Mouse (Mus musculus) bone marrow, adult 2 months (tissue): ENCODE results near the gene Ribc2. TPM values are rescaled to one million over a fixed set of nuclear protein-coding genes. Genes with fewer than 3 reads are reported as not detected.

Experiments
- H3K27ac ChIP-seq: fragments of 200-500 bp; 2 replicates; pipeline ENCODE4 v1.5.1; 2012; ENCODE audit warnings: low read depth, mild to moderate bottlenecking, control low read depth, inconsistent platforms, low read length; ENCODE audit not compliant: control insufficient read depth, poor library complexity, insufficient read depth
- H3K4me1 ChIP-seq: fragments of 200-500 bp; 2 replicates; pipeline ENCODE4 v1.6.1; 2011; ENCODE audit warnings: low read length; ENCODE audit not compliant: control insufficient read depth, insufficient read depth
- H3K4me3 ChIP-seq: fragments of 200-500 bp; replicated peaks from 2 replicates; pipeline ENCODE3; 2011; ENCODE audit warnings: mild to moderate bottlenecking, low read depth, low read length, control low read depth; ENCODE audit not compliant: control insufficient read depth
- CTCF ChIP-seq: fragments of 200-500 bp; IDR thresholded peaks from 2 replicates; pipeline ENCODE4 v1.5.1; 2011; ENCODE audit warnings: low read length, control low read depth; ENCODE audit not compliant: control insufficient read depth, insufficient read depth
- POLR2A ChIP-seq: fragments of 200-500 bp; IDR thresholded peaks from 2 replicates; pipeline ENCODE4 v1.6.1; 2011; ENCODE audit warnings: low read depth, mild to moderate bottlenecking, control low read depth, low read length, borderline replicate concordance; ENCODE audit not compliant: control insufficient read depth
- WGBS: fragments of 180-500 bp; shearing (Covaris S2); methylation state at CpG from one replicate; pipeline ENCODE4 v1.1.7; 2018; 5-methylcytosine and 5-hydroxymethylcytosine counted together
- polyA plus RNA-seq: library from polyadenylated mRNA; stranded (reverse); fragments of >200 nt; gene quantifications from 2 replicates; pipeline ENCODE4 v1.2.4, GENCODE M21; 2011; ENCODE audit warnings: low replicate concordance; ENCODE audit not compliant: missing spikeins, insufficient read depth, insufficient read length

Gene Ribc2
- polyA plus RNA-seq, 1 experiment: not detected

DNA sequence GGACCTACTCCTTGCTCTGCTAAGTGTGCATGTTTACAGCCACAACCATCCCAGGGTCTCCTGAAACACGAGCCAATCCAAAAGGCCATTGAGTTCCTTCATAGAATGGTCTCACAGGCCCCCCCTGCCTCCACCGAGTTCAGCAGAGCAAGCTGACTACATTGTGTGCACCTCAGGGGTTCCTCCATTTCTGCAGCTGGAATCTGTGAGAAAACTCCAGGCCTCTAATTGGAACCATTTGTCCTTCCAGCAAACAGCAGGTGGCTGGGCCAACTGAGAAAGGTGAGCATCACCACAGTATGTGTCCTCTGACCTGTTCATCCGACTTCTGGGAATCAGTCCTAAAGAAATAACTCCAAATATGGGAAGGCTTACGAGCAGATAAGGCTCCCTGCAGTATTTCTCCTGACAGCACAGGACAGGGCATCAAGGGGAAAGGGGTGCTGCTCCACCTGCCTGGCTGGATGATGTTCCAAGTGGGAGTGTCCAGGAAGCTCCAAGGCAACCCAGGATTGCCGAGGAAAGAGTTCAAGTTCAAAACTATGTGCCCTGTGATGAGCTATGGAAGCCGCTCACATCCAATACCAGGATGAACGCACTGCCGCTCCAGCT is 56.4 kb downstream of the Ribc2 start:
- Histone ChIP-seq H3K4me1 (no peaks in the 10 kb centered on the region), H3K4me3 (no peak overlapping the region), H3K27ac (no peak overlapping the region)
- WGBS: 61% methylated on average over 8 of the region's 8 CpGs
- TF ChIP-seq CTCF: no peak
- no peak for TF ChIP-seq POLR2A

Other genes with a start within 250 kb of the Ribc2 start
- 0.92 and 1.0 TPM in 2 replicates for gene Gm29666, start 212.0 kb upstream of the Ribc2 start, polyA plus RNA-seq
- 28.4 and 40.7 TPM in 2 replicates for gene Nup50, start 208.7 kb upstream of the Ribc2 start, polyA plus RNA-seq
- 11.9 and 14.9 TPM in 2 replicates for gene 5031439G07Rik, start 143.5 kb upstream of the Ribc2 start, polyA plus RNA-seq
- gene Upk3a, start 114.9 kb upstream of the Ribc2 start, polyA plus RNA-seq: not detected in 2 replicates
- 2.0 and 8.7 TPM in 2 replicates for gene Fam118a, start 103.1 kb upstream of the Ribc2 start, polyA plus RNA-seq
- gene Smc1b, start 114 bp upstream of the Ribc2 start, polyA plus RNA-seq: 0.62 TPM in 1 of 2 replicates, not detected in the other
- 2.0 and 3.6 TPM in 2 replicates for gene Fbln1, start 73.9 kb downstream of the Ribc2 start, polyA plus RNA-seq
- 24.4 and 66.8 TPM in 2 replicates for gene Atxn10, start 204.2 kb downstream of the Ribc2 start, polyA plus RNA-seq